Mouse (Mus musculus): ENCODE measurements at regions not wholly inside any gene's neighbourhood (a gene's known extent, or its start where the extent isn't known, plus 50 kb on each side); places are given as distances from the start of the nearest gene placed in this dataset.

GRCm38 (mm10) chr15:44891544-44891943, 4757.4 kb downstream of the 9330182O14Rik start:
- H3K27ac ChIP-seq (ENCODE audit: low read length): no peak overlapping the region
- H3K9me3 ChIP-seq (replicated peaks; ENCODE audit: control insufficient read depth, low read length, poor library complexity, severe bottlenecking): no peaks in the 10 kb centered on the region
- H3K4me3 ChIP-seq (ENCODE audit: low read depth, low read length): no peak overlapping the region
- no peaks in the 10 kb centered on the region for H3K4me1 ChIP-seq (ENCODE audit: control insufficient read depth, insufficient read depth, low read length)
- H3K36me3 ChIP-seq (ENCODE audit: control insufficient read depth, insufficient read depth, low read length): no peaks in the 10 kb centered on the region
- WGBS: 33% methylated on average over 1 of the region's 1 CpGs
- H3K27me3 ChIP-seq (ENCODE audit: control insufficient read depth, insufficient read depth, low read depth, low read length): no peaks in the 10 kb centered on the region
- H3K9ac ChIP-seq (ENCODE audit: low read depth, low read length): no peak overlapping the region
- H3K4me2 ChIP-seq (ENCODE audit: low read length): no peak overlapping the region
- ATAC-seq: no peak

DNA sequence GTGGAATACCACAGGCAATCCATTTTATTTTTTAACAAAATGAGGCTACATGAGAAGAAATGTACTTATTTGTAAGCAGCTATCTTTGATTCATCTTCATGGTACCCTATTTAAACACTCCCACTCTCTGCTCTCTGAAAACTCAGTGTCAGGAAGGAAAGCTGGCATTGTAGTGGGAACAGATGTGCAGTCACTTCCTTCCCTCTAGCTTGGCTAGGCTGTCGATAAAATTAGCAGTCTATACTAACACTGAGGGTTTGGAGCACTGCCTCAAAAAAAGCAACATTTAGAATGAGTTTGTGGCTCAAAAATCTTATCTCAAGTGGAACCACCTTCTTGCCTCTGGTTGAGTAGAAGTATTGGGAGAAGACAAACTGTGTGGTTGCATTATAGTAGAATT, 4762.1 kb downstream of the 9330182O14Rik start:
- Histone ChIP-seq H3K27ac (ENCODE audit: low read length) (no peak overlapping the region), H3K4me3 (ENCODE audit: low read depth, low read length) (no peak overlapping the region), H3K4me2 (ENCODE audit: low read length) (no peak overlapping the region), H3K4me1 (ENCODE audit: control insufficient read depth, insufficient read depth, low read length) (no peaks in the 10 kb centered on the region), H3K9ac (ENCODE audit: low read depth, low read length) (no peak overlapping the region), H3K36me3 (ENCODE audit: control insufficient read depth, insufficient read depth, low read length) (no peaks in the 10 kb centered on the region), H3K27me3 (ENCODE audit: control insufficient read depth, insufficient read depth, low read depth, low read length) (no peaks in the 10 kb centered on the region), H3K9me3 (replicated peaks; ENCODE audit: control insufficient read depth, low read length, poor library complexity, severe bottlenecking) (no peaks in the 10 kb centered on the region)
- no peak for ATAC-seq
- 76% methylated on average over 1 of the region's 1 CpGs for WGBS

DNA sequence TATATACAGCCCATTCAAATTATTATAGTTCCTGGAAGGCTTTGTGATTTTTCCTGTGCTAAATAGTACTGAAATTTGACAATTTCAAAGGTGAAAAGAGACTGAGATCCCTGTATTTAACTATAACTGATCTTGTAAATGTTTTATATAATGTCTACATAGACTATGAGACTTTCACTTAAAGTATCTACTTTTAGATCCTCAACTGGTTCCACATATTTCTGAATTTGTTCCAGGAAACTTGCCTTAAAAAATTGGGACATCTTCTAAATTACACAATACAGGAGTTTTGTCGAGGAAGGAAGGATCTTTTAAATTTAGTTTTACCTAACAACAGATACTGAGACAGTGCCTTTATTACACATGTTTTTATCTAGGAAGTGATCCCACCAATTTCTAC, 4763.4 kb downstream of the 9330182O14Rik start:
- Histone ChIP-seq H3K36me3 (ENCODE audit: control insufficient read depth, insufficient read depth, low read length) (no peaks in the 10 kb centered on the region), H3K27ac (ENCODE audit: low read length) (no peak overlapping the region), H3K9ac (ENCODE audit: low read depth, low read length) (no peak overlapping the region), H3K9me3 (replicated peaks; ENCODE audit: control insufficient read depth, low read length, poor library complexity, severe bottlenecking) (no peaks in the 10 kb centered on the region), H3K4me2 (ENCODE audit: low read length) (no peak overlapping the region), H3K27me3 (ENCODE audit: control insufficient read depth, insufficient read depth, low read depth, low read length) (no peaks in the 10 kb centered on the region), H3K4me1 (ENCODE audit: control insufficient read depth, insufficient read depth, low read length) (no peaks in the 10 kb centered on the region), H3K4me3 (ENCODE audit: low read depth, low read length) (no peak overlapping the region)
- 98% methylated on average over 1 of the region's 1 CpGs for WGBS
- no peak for ATAC-seq

DNA sequence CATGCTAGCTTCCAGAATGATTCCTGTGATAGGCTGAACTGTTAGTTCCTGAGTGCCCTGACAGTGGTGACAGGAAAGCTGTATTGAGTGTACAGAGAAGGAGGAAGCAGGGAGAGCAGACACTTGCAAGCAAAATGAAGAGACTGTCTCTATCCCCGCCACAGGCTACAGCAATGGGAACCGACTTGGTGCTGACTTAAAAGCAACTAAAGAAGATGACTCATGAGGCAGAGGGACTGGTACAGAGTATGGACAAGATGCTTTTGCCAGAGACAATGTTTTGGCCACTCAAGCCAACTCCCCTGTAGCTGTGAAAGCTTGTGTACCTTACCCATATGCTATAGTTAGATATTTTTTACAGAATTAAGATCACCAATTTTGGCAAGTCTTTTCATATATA, 4773.0 kb downstream of the 9330182O14Rik start:
- WGBS: 82% methylated on average over 2 of the region's 2 CpGs
- Histone ChIP-seq H3K27ac (ENCODE audit: low read length) (no peak overlapping the region), H3K4me1 (ENCODE audit: control insufficient read depth, insufficient read depth, low read length) (no peaks in the 10 kb centered on the region), H3K27me3 (ENCODE audit: control insufficient read depth, insufficient read depth, low read depth, low read length) (no peaks in the 10 kb centered on the region), H3K4me2 (ENCODE audit: low read length) (no peak overlapping the region), H3K36me3 (ENCODE audit: control insufficient read depth, insufficient read depth, low read length) (no peaks in the 10 kb centered on the region), H3K9ac (ENCODE audit: low read depth, low read length) (no peak overlapping the region), H3K4me3 (ENCODE audit: low read depth, low read length) (no peak overlapping the region), H3K9me3 (replicated peaks; ENCODE audit: control insufficient read depth, low read length, poor library complexity, severe bottlenecking) (no peaks in the 10 kb centered on the region)
- ATAC-seq: no peak

GRCm38 (mm10) chr15:44913434-44913833, 4779.3 kb downstream of the 9330182O14Rik start:
- no peak overlapping the region for H3K27ac ChIP-seq (ENCODE audit: low read length)
- ATAC-seq: no peak
- 89% methylated on average over 7 of the region's 7 CpGs for WGBS
- no peak overlapping the region for H3K4me3 ChIP-seq (ENCODE audit: low read depth, low read length)
- H3K9me3 ChIP-seq (replicated peaks; ENCODE audit: control insufficient read depth, low read length, poor library complexity, severe bottlenecking): no peaks in the 10 kb centered on the region
- H3K36me3 ChIP-seq (ENCODE audit: control insufficient read depth, insufficient read depth, low read length): no peaks in the 10 kb centered on the region
- no peak overlapping the region for H3K4me2 ChIP-seq (ENCODE audit: low read length)
- no peaks in the 10 kb centered on the region for H3K4me1 ChIP-seq (ENCODE audit: control insufficient read depth, insufficient read depth, low read length)
- no peaks in the 10 kb centered on the region for H3K27me3 ChIP-seq (ENCODE audit: control insufficient read depth, insufficient read depth, low read depth, low read length)
- H3K9ac ChIP-seq (ENCODE audit: low read depth, low read length): no peak overlapping the region

GRCm38 (mm10) chr15:44915005-44915404, 4780.8 kb downstream of the 9330182O14Rik start:
- Histone ChIP-seq H3K27ac (ENCODE audit: low read length) (no peak overlapping the region), H3K36me3 (ENCODE audit: control insufficient read depth, insufficient read depth, low read length) (no peaks in the 10 kb centered on the region)
- WGBS: 85% methylated on average over 2 of the region's 2 CpGs

DNA sequence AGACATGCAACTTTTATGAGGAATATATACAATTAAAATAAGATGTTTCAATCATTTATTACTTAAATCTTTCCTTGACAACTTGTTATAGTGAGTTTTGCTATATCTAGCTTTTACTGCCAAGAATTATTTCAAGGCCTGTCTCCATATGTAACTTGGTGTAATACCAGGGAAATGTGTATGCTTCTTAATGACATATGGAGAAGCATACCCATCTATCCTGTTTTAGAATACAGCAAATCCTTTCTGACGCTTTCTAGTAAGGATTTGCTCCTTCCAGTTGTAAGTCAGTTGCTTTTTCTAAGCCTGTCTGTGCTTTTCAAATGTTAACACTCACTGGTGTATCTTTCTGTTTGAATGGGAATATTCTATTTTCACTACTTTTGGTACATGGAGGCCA, 4782.3 kb downstream of the 9330182O14Rik start:
- Histone ChIP-seq H3K27ac (ENCODE audit: low read length) (no peak overlapping the region), H3K36me3 (ENCODE audit: control insufficient read depth, insufficient read depth, low read length) (no peaks in the 10 kb centered on the region), H3K9ac (ENCODE audit: low read depth, low read length) (no peak overlapping the region), H3K4me2 (ENCODE audit: low read length) (no peak overlapping the region), H3K4me3 (ENCODE audit: low read depth, low read length) (no peak overlapping the region), H3K4me1 (ENCODE audit: control insufficient read depth, insufficient read depth, low read length) (no peaks in the 10 kb centered on the region), H3K9me3 (replicated peaks; ENCODE audit: control insufficient read depth, low read length, poor library complexity, severe bottlenecking) (no peaks in the 10 kb centered on the region), H3K27me3 (ENCODE audit: control insufficient read depth, insufficient read depth, low read depth, low read length) (no peaks in the 10 kb centered on the region)
- ATAC-seq: no peak
- WGBS: 86% methylated on average over 1 of the region's 1 CpGs

More at GRCm38 (mm10) chr15:44915005-44915404, 4780.8 kb downstream of the 9330182O14Rik start:
- ATAC-seq: no peak
- Histone ChIP-seq H3K4me2 (ENCODE audit: low read length) (no peak overlapping the region), H3K27me3 (ENCODE audit: control insufficient read depth, insufficient read depth, low read depth, low read length) (no peaks in the 10 kb centered on the region), H3K4me1 (ENCODE audit: control insufficient read depth, insufficient read depth, low read length) (no peaks in the 10 kb centered on the region), H3K9me3 (replicated peaks; ENCODE audit: control insufficient read depth, low read length, poor library complexity, severe bottlenecking) (no peaks in the 10 kb centered on the region), H3K9ac (ENCODE audit: low read depth, low read length) (no peak overlapping the region), H3K4me3 (ENCODE audit: low read depth, low read length) (no peak overlapping the region)

DNA sequence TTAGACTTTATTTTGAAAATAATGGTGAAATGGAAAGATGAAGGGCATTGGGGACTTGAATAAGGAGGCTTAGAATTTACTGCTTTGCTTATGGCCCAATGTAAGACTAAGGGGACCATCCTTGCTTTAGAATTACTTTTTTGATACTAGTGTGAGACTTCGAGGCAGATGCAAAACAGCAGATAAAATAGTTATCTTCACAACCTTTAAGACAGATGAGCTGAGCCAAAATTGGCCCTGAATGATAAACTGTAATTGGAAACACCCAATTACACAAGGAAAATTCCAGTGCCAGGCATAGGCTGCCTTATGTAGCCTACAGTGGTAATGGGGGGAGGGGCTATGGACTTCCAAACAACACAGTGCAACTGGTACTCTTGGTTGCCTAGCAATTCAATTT, 4790.5 kb downstream of the 9330182O14Rik start:
- Histone ChIP-seq H3K36me3 (ENCODE audit: control insufficient read depth, insufficient read depth, low read length) (no peaks in the 10 kb centered on the region), H3K27me3 (ENCODE audit: control insufficient read depth, insufficient read depth, low read depth, low read length) (no peaks in the 10 kb centered on the region), H3K9ac (ENCODE audit: low read depth, low read length) (no peak overlapping the region), H3K4me3 (ENCODE audit: low read depth, low read length) (no peak overlapping the region), H3K4me2 (ENCODE audit: low read length) (no peak overlapping the region), H3K27ac (ENCODE audit: low read length) (no peak overlapping the region), H3K4me1 (ENCODE audit: control insufficient read depth, insufficient read depth, low read length) (no peaks in the 10 kb centered on the region), H3K9me3 (replicated peaks; ENCODE audit: control insufficient read depth, low read length, poor library complexity, severe bottlenecking) (no peaks in the 10 kb centered on the region)
- no peak for ATAC-seq
- WGBS: 97% methylated on average over 1 of the region's 1 CpGs

DNA sequence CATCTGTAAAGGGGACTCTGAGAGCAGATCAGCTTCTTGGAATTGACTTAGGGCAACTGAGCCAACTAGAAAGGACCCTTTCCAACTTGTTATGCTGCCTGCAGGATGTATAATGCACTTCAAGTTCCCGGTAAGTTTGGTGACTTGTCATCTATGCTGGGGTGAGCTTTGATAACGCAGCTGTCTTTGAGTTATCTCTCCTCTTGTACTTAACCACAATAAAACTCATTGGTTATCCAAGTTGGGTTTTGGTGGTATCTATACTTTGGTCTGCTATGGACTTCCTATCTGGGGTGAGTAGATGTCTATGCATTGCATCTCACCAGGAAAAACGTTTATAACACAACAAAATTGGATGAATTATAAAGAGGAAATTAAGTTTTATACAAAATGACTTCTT, 4792.9 kb downstream of the 9330182O14Rik start:
- 88% methylated on average over 3 of the region's 3 CpGs for WGBS
- H3K27me3 ChIP-seq (ENCODE audit: control insufficient read depth, insufficient read depth, low read depth, low read length): no peaks in the 10 kb centered on the region
- H3K36me3 ChIP-seq (ENCODE audit: control insufficient read depth, insufficient read depth, low read length): no peaks in the 10 kb centered on the region
- H3K27ac ChIP-seq (ENCODE audit: low read length): no peak overlapping the region
- no peak overlapping the region for H3K4me2 ChIP-seq (ENCODE audit: low read length)
- no peak overlapping the region for H3K9ac ChIP-seq (ENCODE audit: low read depth, low read length)
- no peak overlapping the region for H3K4me3 ChIP-seq (ENCODE audit: low read depth, low read length)
- no peak for ATAC-seq
- H3K9me3 ChIP-seq (replicated peaks; ENCODE audit: control insufficient read depth, low read length, poor library complexity, severe bottlenecking): no peaks in the 10 kb centered on the region
- H3K4me1 ChIP-seq (ENCODE audit: control insufficient read depth, insufficient read depth, low read length): no peaks in the 10 kb centered on the region

DNA sequence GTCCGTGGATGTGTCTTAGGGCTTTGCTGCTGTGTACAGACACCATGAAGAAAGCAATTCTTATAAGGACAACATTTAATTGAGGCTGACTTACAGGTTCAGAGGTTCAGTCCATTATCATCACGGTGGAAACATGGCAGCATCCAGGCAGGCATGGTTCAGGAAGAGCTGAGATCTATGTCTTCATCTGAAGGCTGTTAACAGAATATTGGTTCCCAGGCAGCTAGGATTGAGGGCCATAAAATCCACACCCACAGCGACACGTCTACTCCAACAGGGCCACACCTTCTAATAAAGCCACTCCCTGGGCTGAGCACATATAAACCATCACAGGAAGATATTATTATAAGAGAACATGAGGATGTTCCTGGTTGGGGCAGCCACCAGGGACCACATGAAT, 4814.5 kb downstream of the 9330182O14Rik start:
- no peak overlapping the region for H3K27ac ChIP-seq (ENCODE audit: low read length)
- no peak overlapping the region for H3K4me2 ChIP-seq (ENCODE audit: low read length)
- H3K27me3 ChIP-seq (ENCODE audit: control insufficient read depth, insufficient read depth, low read depth, low read length): no peaks in the 10 kb centered on the region
- no peak overlapping the region for H3K4me3 ChIP-seq (ENCODE audit: low read depth, low read length)
- no peaks in the 10 kb centered on the region for H3K36me3 ChIP-seq (ENCODE audit: control insufficient read depth, insufficient read depth, low read length)
- no peaks in the 10 kb centered on the region for H3K9me3 ChIP-seq (replicated peaks; ENCODE audit: control insufficient read depth, low read length, poor library complexity, severe bottlenecking)
- H3K4me1 ChIP-seq (ENCODE audit: control insufficient read depth, insufficient read depth, low read length): no peaks in the 10 kb centered on the region
- no peak overlapping the region for H3K9ac ChIP-seq (ENCODE audit: low read depth, low read length)
- 94% methylated on average over 4 of the region's 4 CpGs for WGBS
- ATAC-seq: no peak
